Mouse (Mus musculus) forebrain, postnatal 0 days (tissue): ENCODE data around the gene Rnaset2b. TPM values are rescaled to one million over a fixed set of nuclear protein-coding genes. Genes with fewer than 3 reads are reported as not detected.
"Not testable (repeated sequence)": the region's sequence is repeated elsewhere in the genome, so short reads cannot be mapped to it uniquely, and the experiment has no call there.

Source experiments
- ATAC-seq: fragments of 200-750 bp; cut with Nextera tagmentation; 2 replicates; pipeline ENCODE4 v1.8.0; 2017; ENCODE audit warnings: mild to moderate bottlenecking, moderate library complexity
- DNase-seq: peaks from one replicate; pipeline ENCODE4 v3.0.0-alpha.2; 2015
- H3K27ac ChIP-seq: fragments of 300-500 bp; sonication (generic); 2 replicates; pipeline ENCODE4 v1.5.1; 2014; ENCODE audit warnings: low read depth, mild to moderate bottlenecking, antibody characterized with exemption, low read length, moderate library complexity, mixed read lengths
- H3K27me3 ChIP-seq: fragments of 300-500 bp; sonication (generic); 2 replicates; pipeline ENCODE4 v1.6.1; 2014; ENCODE audit warnings: mild to moderate bottlenecking, low read length, mixed read lengths; ENCODE audit not compliant: insufficient read depth
- H3K36me3 ChIP-seq: fragments of 300-500 bp; sonication (generic); 2 replicates; pipeline ENCODE4 v1.6.1; 2014; ENCODE audit warnings: mild to moderate bottlenecking, moderate library complexity; ENCODE audit not compliant: insufficient read depth
- H3K4me1 ChIP-seq: fragments of 300-500 bp; sonication (generic); 2 replicates; pipeline ENCODE4 v1.6.1; 2014; ENCODE audit warnings: antibody characterized with exemption; ENCODE audit not compliant: insufficient read depth
- H3K4me2 ChIP-seq: fragments of 300-500 bp; sonication (generic); 2 replicates; pipeline ENCODE4 v1.6.1; 2014; ENCODE audit warnings: low read depth, mild to moderate bottlenecking, moderate library complexity
- H3K4me3 ChIP-seq: fragments of 300-500 bp; sonication (generic); 2 replicates; pipeline ENCODE4 v1.5.1; 2014; ENCODE audit warnings: low read depth, low read length, mixed read lengths
- H3K9ac ChIP-seq: fragments of 300-500 bp; sonication (generic); 2 replicates; pipeline ENCODE4 v1.6.1; 2014; ENCODE audit warnings: mild to moderate bottlenecking
- H3K9me3 ChIP-seq: fragments of 300-500 bp; sonication (generic); 2 replicates; pipeline ENCODE4 v1.6.1; 2016; ENCODE audit warnings: low read length
- WGBS: fragments of 180-500 bp; shearing (Covaris S2); extraction: QIAGEN DNeasy Blood & Tissue Kit; methylation state at CpG from one replicate; pipeline ENCODE4 v1.1.7; 2014; 5-methylcytosine and 5-hydroxymethylcytosine counted together
- polyA plus RNA-seq: library from polyadenylated mRNA; unstranded; fragments of >200 nt; fragmentation: Nextera tagmentation; extraction: Ambion mirVana; gene quantifications from 2 replicates; pipeline ENCODE4 v1.2.1, GENCODE M21; 2015
- total RNA-seq: library from RNA; depleted of rRNA; stranded (reverse); fragments of >200 nt; gene quantifications from 2 replicates; pipeline ENCODE4 v1.2.3, GENCODE M21; 2014; rRNA removed

The Rnaset2b gene
- total and polyA plus RNA-seq, 2 experiments from 2014 or later, result 46.0 to 102 TPM

DNA sequence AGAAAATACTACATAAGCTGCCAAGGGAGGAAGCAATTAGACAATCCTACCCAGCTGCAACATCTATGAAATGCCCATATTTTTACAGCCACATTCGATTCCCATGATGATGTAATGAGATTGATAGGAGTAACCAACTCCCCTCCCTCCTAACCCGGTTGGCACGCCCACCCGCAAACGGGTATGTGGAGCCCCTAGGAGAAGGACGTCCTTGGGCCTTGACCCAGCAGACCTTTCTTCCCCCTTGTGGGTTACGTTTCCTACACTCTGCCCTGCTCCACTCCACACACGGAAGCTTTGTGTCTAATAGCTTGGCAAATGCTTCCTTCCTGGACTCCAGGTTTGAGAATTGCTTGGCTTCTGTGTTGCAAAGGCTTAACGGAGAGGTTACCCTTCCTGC is 39.5 kb downstream of the Rnaset2b start:
- DNase-seq, H3K27me3 ChIP-seq, H3K9me3 ChIP-seq, H3K36me3 ChIP-seq, H3K27ac ChIP-seq, ATAC-seq, H3K4me2 ChIP-seq, H3K9ac ChIP-seq, H3K4me3 ChIP-seq, H3K4me1 ChIP-seq: not testable (repeated sequence)
- WGBS, result 79% methylated on average over 4 of the region's 9 CpGs

DNA sequence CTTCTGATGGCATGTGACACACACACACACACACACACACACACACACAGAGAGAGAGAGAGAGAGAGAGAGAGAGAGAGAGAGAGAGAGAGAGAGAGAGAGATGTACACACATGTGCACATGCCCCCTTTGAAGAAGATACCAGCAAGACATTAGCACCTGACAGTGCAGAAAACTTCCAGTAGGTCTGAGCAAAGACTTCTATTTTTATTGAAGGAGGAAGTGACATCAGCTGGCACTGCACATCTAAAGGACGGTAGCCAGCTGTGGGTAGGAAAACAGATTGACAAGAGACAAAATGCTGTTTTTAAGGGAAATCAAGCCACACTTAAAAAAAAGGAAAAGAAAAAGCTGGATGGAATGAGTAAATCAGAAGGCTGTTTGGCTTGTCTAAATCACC is 43.8 kb downstream of the Rnaset2b start:
- DNase-seq, H3K9ac ChIP-seq, H3K4me1 ChIP-seq, H3K27me3 ChIP-seq, H3K9me3 ChIP-seq, H3K4me2 ChIP-seq, ATAC-seq, H3K27ac ChIP-seq, H3K36me3 ChIP-seq, H3K4me3 ChIP-seq: not testable (repeated sequence)
- WGBS, result no CpG with 5 or more reads among the region's 1 CpGs

DNA sequence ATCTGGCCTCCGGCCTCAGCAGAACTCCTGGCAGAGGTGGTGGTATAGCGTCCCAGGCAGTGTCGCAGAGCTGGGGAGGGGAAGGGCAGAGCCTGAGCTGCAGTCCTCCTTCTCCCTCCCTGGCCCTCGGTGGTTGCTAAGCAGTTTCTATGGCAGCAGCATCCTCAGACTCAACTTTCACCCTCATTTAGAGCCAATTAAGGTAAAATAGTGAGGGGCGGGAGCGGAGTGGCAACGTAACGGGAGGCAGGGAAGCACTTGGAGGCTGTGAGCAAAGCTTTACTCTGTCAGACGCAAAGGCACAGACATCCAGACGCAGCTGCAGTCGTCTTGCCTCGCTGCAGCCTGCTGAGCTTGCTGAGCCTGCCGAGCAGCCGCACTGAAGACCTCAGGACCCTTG is 54.8 kb downstream of the Rnaset2b start, which contains the start of gene Gm1604a:
Gene Gm1604a, plus strand, starts transcription at position 312 of the 400 bp plus-strand sequence.
- not testable (repeated sequence) for H3K4me2 ChIP-seq

DNA sequence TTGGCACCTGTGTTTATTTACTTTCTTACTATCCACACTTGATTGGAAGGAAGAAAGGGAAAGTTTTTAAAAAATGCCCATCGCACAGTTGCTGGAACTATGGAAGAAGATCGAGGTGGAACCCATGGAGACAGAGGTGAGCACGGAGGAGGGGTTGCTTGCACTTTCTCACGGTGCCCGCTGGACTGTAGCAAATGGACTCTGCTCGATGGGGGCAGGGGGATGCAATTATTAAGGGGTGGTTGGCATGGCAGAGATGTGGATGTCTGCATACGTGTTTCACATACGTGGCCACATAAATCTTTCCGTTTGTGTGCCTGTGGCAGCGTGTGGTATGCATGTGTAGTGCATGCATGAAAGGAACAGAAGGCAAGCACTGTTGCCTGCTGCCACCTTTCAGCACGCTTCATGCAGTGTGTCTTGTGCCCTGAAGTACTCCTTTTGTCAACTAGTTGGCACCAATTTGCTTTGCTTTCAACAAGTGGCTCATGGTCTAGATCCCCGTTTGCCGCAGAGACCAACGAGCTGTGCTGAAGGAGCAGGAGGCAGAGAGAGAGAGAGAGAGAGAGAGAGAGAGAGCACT is 55.4 kb downstream of the Rnaset2b start:
- not testable (repeated sequence) for H3K36me3 ChIP-seq, H3K4me1 ChIP-seq, H3K27ac ChIP-seq, H3K4me2 ChIP-seq, H3K4me3 ChIP-seq, H3K9me3 ChIP-seq, H3K27me3 ChIP-seq, H3K9ac ChIP-seq, DNase-seq
- 6% methylated on average over 3 of the region's 14 CpGs for WGBS
- peak; percentile 92 for ATAC-seq

More for the DNA sequence above, 54.8 kb downstream of the Rnaset2b start, which contains the start of gene Gm1604a:
- H3K36me3 ChIP-seq, H3K4me1 ChIP-seq, H3K9me3 ChIP-seq, H3K9ac ChIP-seq, H3K27ac ChIP-seq, H3K4me3 ChIP-seq, H3K27me3 ChIP-seq, DNase-seq: not testable (repeated sequence)
- WGBS, result 11% methylated on average over 4 of the region's 14 CpGs
- ATAC-seq, result peak; percentile 89

DNA sequence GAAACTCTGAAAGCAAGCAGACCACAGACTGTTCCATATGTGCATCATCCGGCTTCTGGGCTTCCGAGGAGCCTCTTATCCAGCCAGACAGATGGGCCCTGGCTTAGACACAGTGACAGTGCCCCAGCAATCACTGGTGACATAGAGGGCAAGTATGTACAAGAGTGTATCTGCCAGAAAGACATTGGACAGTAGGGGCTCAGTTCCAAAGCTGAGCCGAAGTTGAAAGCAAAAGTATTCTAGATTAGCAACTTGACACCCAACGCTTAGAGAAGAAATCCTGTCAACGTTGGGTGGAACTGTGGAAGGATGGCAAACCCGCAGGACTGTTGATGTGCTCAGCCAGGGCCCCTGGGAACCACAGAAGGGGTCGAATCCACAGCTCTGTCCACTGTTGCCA is 59.8 kb downstream of the Rnaset2b start:
- not testable (repeated sequence) for H3K36me3 ChIP-seq, H3K4me2 ChIP-seq, H3K4me1 ChIP-seq, ATAC-seq, H3K27ac ChIP-seq, H3K4me3 ChIP-seq, H3K9me3 ChIP-seq, DNase-seq, H3K27me3 ChIP-seq, H3K9ac ChIP-seq
- WGBS, result 82% methylated on average over 4 of the region's 7 CpGs

DNA sequence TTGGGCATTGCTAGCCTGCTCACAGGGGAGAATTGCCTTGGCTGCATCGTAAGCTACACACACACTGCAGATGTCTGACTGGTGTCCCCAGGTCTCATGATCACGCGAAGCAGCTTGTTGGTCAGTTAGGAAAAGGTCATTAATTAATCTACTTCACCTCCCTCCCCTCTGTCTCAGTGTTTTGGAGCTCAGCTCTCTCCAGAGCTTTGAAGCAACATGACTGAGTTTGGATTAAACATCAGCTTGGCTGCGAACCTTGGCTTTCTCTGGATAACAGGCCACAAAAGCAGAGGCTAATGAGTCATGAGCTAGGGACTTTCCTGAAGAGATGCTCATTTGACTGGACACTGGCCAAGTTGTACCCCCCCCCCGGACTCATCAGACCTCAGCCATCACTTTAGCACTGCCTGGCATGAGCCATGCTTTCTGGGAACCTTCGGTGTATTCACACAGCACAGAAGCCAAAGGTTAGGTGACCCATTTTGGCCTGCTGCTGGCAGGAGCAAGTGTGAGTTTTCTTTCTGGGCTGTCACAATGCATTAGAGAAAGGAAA is 60.3 kb downstream of the Rnaset2b start:
- not testable (repeated sequence) for H3K4me1 ChIP-seq

DNA sequence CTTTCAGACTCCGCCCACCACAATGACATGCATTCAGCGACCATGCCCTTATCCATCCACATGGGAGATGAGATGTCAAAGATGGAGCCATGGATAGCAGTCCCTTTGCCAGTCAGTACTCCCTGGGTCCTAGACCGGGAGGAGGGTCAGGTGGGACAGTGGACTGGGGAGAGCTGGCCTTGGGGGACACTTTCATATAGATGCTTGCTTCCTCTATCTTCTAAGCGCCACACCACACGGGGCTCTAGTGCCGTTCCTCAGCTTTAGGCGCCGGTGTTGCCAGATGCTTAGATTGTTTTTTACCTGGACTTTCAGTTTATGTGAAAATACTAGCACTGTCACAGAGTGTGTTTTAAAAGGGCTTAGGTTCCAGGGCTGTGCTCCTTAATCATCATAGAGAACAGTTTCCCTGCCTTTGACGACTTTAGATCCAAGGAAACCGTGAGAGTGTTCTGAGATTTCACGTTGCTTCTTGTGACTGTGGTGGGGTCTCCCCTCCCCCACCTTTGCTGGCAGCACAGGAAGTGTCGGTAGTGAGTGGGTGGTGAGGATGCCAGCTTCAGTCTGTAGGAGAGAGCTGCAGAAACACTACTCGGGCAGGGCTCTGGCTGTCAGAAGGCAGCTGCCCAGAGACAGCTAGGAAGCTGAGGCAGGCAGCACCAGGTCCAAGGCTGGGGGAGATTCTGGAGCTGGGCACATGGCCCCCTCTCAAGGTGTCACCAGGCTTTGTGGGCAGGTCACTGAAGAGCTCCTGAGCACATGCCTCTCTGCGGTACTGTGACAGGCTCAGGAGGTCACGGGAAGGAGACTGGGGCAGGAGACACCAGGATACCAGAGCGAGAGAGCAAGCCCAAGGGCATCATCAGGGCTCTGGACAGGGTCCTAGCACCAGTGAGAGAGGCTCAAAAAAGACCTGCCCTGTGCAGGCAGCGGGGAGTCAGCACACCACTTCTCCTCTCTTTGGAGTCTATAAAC is 63.0 kb downstream of the Rnaset2b start:
- H3K4me3 ChIP-seq, H3K9me3 ChIP-seq, H3K36me3 ChIP-seq, H3K4me2 ChIP-seq, H3K27me3 ChIP-seq, H3K27ac ChIP-seq, H3K9ac ChIP-seq, H3K4me1 ChIP-seq, DNase-seq: not testable (repeated sequence)
- peak; percentile 88; the same call in 1 of the 2 replicates for ATAC-seq
- WGBS, result 51% methylated on average over 3 of the region's 17 CpGs

More for the DNA sequence above, 60.3 kb downstream of the Rnaset2b start:
- H3K27me3 ChIP-seq, H3K4me3 ChIP-seq, H3K9me3 ChIP-seq, H3K9ac ChIP-seq, H3K4me2 ChIP-seq, H3K36me3 ChIP-seq, H3K27ac ChIP-seq, DNase-seq, ATAC-seq: not testable (repeated sequence)
- 60% methylated on average over 3 of the region's 6 CpGs for WGBS

Other genes starting within 250 kb of the Rnaset2b start
- 37.8 and 45.4 TPM in 2 replicates for gene Ezr, start 187.8 kb upstream of the Rnaset2b start, total RNA-seq
- gene Ezr, start 187.8 kb upstream of the Rnaset2b start, polyA plus RNA-seq, result 51.6 and 60.2 TPM in 2 replicates
- gene Rsph3b, start 22.0 kb upstream of the Rnaset2b start, total RNA-seq, result 34.3 and 41.5 TPM in 2 replicates
- gene Rsph3b, start 22.0 kb upstream of the Rnaset2b start, polyA plus RNA-seq, result 50.0 and 60.2 TPM in 2 replicates
- gene Tagap1, start 9.5 kb upstream of the Rnaset2b start, total RNA-seq, result 42.7 and 42.9 TPM in 2 replicates
- gene Tagap1, start 9.5 kb upstream of the Rnaset2b start, polyA plus RNA-seq, result 35.5 and 46.2 TPM in 2 replicates
- 0.19 and 2.7 TPM in 2 replicates for gene Gm49721, start 8.3 kb downstream of the Rnaset2b start, total RNA-seq
- 0.13 and 0.44 TPM in 2 replicates for gene Gm49721, start 8.3 kb downstream of the Rnaset2b start, polyA plus RNA-seq
- gene Gm1604a, start 54.9 kb downstream of the Rnaset2b start, total RNA-seq, result not detected in 2 replicates
- 0.29 and 0.57 TPM in 2 replicates for gene Gm1604a, start 54.9 kb downstream of the Rnaset2b start, polyA plus RNA-seq
- 28.2 and 40.7 TPM in 2 replicates for gene Rps6ka2, start 199.5 kb downstream of the Rnaset2b start, total RNA-seq
- gene Rps6ka2, start 199.5 kb downstream of the Rnaset2b start, polyA plus RNA-seq, result 12.0 and 16.8 TPM in 2 replicates